Mouse (Mus musculus): ENCODE results near the gene Rb1. TPM values are rescaled to one million over a fixed set of nuclear protein-coding genes. Genes with fewer than 3 reads are reported as not detected.

Rb1 gene
- polyA plus RNA-seq, 1 experiment from 2014 or later, result 51.6 TPM

DNA sequence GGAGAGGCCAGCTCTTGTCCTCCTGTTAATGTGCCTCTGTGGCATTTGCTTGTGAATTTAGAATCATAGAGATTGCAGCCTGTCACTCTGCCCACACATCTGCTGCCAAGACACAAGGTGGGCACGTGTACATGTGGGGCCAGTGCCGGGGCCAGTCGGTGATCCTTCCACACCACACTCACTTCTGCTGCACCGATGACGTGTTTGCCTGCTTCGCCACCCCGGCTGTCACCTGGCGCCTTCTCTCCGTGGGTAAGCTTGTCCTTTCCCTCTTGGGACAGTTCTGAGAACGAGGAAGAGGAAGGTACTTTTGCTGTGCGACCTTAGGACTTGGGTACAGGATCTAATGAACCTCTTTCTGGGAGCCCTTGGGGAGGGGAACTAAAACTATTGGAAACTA, 152.0 kb downstream of the Rb1 start:
- Histone ChIP-seq H3K9ac (ENCODE audit: low read length) (no peak overlapping the region), H3K9me3 (ENCODE audit: control insufficient read depth, low read length) (no peaks in the 10 kb centered on the region), H3K4me1 (ENCODE audit: control insufficient read depth, insufficient read depth, low read length) (no peaks in the 10 kb centered on the region), H3K4me3 (ENCODE audit: low read depth, low read length) (no peak overlapping the region), H3K4me2 (ENCODE audit: low read depth) (no peak overlapping the region), H3K27me3 (ENCODE audit: control insufficient read depth, insufficient read depth, low read length) (no peaks in the 10 kb centered on the region), H3K27ac (ENCODE audit: low read depth, low read length) (no peak overlapping the region), H3K36me3 (ENCODE audit: control insufficient read depth, insufficient read depth, low read length) (peaks cover 14% of the 10 kb centered on the region)
- ATAC-seq (ENCODE audit: insufficient read depth, low FRiP score, low TSS enrichment) (no peak), DNase-seq (ENCODE audit: low spot score) (no peak)
- WGBS, result 95% methylated on average over 11 of the region's 11 CpGs

DNA sequence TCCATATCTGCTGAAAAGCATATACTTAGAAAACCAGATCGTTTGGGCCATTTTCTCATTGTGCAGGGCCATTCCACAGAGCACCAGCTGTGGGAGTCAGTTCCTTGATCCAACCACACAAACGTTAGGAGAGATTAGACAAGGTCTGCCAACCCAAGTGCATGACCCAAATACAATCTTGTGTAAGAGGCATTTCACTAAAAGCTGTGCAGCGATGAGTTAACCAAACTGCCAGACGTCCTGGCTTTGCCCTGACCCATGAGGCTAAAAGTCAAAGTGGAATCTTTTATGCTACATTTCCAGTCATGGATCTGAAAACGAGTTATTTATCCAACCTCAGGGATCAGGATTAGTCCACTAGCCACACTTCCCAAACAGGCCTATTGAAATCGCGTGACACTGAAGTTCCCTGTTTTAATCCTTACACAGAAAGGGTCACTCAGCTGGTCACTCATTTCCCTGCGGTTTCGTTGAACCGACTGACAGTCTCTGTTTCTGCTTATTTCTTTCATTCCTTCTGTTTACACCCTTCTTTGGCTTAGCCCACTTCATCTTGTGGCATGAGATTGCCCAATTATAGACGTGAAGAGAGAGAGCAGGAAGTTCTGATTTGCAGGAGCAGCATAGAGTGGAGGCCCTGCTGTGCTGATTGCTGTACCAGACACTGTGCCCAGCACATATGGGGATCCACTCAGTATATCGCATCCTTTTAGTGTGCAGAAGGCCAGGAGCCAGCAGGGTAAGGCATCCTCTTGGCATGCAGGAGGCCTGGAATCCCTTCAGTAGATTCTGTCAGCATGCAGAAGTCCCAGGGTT, 153.2 kb downstream of the Rb1 start:
- H3K9me3 ChIP-seq (ENCODE audit: control insufficient read depth, low read length), result no peaks in the 10 kb centered on the region
- no peak overlapping the region for H3K27ac ChIP-seq (ENCODE audit: low read depth, low read length)
- no peak overlapping the region for H3K9ac ChIP-seq (ENCODE audit: low read length)
- ATAC-seq (ENCODE audit: insufficient read depth, low FRiP score, low TSS enrichment) (no peak), DNase-seq (ENCODE audit: low spot score) (no peak)
- no peaks in the 10 kb centered on the region for H3K4me1 ChIP-seq (ENCODE audit: control insufficient read depth, insufficient read depth, low read length)
- 68% methylated on average over 12 of the region's 12 CpGs for WGBS
- no peaks in the 10 kb centered on the region for H3K27me3 ChIP-seq (ENCODE audit: control insufficient read depth, insufficient read depth, low read length)
- peaks cover 13% of the 10 kb centered on the region; the same call in 1 of the 2 replicates for H3K36me3 ChIP-seq (ENCODE audit: control insufficient read depth, insufficient read depth, low read length)
- no peak overlapping the region for H3K4me3 ChIP-seq (ENCODE audit: low read depth, low read length)
- no peak overlapping the region for H3K4me2 ChIP-seq (ENCODE audit: low read depth)

DNA sequence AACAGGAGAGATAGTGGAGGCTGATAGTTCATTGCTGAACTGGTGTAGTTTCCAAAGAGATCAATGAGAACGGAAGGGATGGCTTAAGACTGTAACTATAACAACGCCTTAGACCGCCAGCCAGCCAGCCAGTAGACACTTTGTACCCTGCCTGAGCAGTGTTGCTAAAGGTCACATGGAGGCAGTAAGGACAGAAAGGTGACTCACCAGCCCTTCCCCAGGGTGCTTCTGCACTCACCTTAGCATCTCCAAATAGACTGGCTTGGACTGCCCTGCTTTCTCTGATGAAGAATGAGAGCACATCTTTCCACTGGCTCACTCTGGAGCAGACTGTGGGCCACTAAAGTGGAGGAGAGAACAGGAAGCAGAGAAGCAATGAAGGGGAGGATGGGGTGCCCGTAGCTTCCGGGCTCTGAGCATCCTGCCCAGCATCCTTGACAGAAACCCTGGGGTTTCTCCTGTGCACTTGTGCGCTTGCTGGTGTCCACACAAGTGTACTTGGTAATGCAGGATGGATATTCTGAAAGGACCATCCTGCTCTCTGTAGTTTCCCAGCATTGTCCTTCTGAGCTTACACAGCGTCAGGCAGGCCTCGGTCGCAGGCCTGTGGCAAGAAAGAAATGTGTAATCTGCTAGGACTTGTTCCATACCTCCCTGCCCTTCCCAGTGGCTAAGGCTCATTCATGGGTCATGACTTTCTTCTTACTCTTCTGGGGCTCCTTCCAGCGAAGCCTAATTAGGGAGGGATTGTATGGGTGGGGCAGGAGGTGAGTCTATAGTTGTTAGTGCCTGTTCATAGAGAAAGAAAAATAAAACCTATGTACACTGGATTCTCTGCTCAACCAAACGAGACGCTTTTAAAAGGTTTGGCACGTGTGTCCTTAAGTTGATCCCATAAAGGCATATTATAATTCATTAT, 155.4 kb downstream of the Rb1 start:
- Histone ChIP-seq H3K9ac (ENCODE audit: low read length) (no peak overlapping the region), H3K27me3 (ENCODE audit: control insufficient read depth, insufficient read depth, low read length) (no peaks in the 10 kb centered on the region), H3K27ac (ENCODE audit: low read depth, low read length) (no peak overlapping the region), H3K36me3 (ENCODE audit: control insufficient read depth, insufficient read depth, low read length) (peaks cover 14% of the 10 kb centered on the region), H3K4me3 (ENCODE audit: low read depth, low read length) (no peak overlapping the region), H3K9me3 (ENCODE audit: control insufficient read depth, low read length) (no peaks in the 10 kb centered on the region), H3K4me2 (ENCODE audit: low read depth) (no peak overlapping the region), H3K4me1 (ENCODE audit: control insufficient read depth, insufficient read depth, low read length) (no peaks in the 10 kb centered on the region)
- no peak for ATAC-seq (ENCODE audit: insufficient read depth, low FRiP score, low TSS enrichment)
- DNase-seq (ENCODE audit: low spot score), result no peak
- WGBS, result 90% methylated on average over 13 of the region's 13 CpGs

DNA sequence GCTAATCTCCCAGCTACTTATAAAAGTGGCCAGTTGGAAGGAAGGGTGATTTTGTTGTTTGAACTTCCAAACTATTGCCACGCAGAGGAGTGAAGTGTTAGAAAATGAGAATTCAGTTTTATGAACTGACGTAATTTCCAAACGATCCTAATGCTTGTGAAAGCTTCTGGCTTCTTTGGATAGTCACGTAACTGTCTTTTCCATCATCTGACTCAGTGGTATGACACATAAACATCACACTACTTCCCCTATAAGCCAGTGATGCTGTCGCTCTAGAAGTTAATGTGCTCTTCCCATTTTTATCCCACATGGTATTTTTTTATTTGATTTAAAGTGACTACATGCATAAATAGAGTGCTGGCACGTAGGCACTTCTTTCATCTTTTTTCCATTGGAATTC, 157.0 kb downstream of the Rb1 start:
- H3K4me3 ChIP-seq (ENCODE audit: low read depth, low read length), result no peak overlapping the region
- ATAC-seq (ENCODE audit: insufficient read depth, low FRiP score, low TSS enrichment) (no peak), DNase-seq (ENCODE audit: low spot score) (no peak)
- H3K27ac ChIP-seq (ENCODE audit: low read depth, low read length), result no peak overlapping the region
- H3K4me2 ChIP-seq (ENCODE audit: low read depth), result no peak overlapping the region
- H3K9ac ChIP-seq (ENCODE audit: low read length), result no peak overlapping the region
- no peaks in the 10 kb centered on the region for H3K4me1 ChIP-seq (ENCODE audit: control insufficient read depth, insufficient read depth, low read length)
- no peaks in the 10 kb centered on the region for H3K9me3 ChIP-seq (ENCODE audit: control insufficient read depth, low read length)
- H3K27me3 ChIP-seq (ENCODE audit: control insufficient read depth, insufficient read depth, low read length), result no peaks in the 10 kb centered on the region
- H3K36me3 ChIP-seq (ENCODE audit: control insufficient read depth, insufficient read depth, low read length), result peaks cover 16% of the 10 kb centered on the region
- 95% methylated on average over 6 of the region's 6 CpGs for WGBS

DNA sequence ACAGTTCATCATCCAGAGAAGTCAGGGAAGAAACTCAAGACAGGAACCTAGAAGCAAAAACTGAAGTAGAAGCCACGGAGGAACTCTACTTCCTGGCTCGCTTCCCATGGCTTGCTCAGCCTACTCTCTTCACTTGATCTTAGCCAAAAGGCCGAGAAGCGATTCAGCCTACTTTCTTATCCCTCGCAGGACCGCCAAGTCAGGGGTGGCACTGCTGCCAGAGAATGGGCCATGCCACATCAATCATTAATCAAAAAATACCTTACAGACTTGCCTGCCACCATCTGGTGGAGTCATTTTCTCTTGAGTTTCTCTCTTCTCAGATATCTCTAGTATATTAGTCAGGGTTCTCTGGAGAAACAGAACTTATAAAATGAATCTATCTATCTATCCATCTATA, 160.5 kb downstream of the Rb1 start:
- ATAC-seq (ENCODE audit: insufficient read depth, low FRiP score, low TSS enrichment) (no peak), DNase-seq (ENCODE audit: low spot score) (no peak)
- H3K4me3 ChIP-seq (ENCODE audit: low read depth, low read length), result no peak overlapping the region
- no peaks in the 10 kb centered on the region for H3K9me3 ChIP-seq (ENCODE audit: control insufficient read depth, low read length)
- no peaks in the 10 kb centered on the region for H3K27me3 ChIP-seq (ENCODE audit: control insufficient read depth, insufficient read depth, low read length)
- no peak overlapping the region for H3K4me2 ChIP-seq (ENCODE audit: low read depth)
- H3K4me1 ChIP-seq (ENCODE audit: control insufficient read depth, insufficient read depth, low read length), result no peaks in the 10 kb centered on the region
- no peak overlapping the region for H3K27ac ChIP-seq (ENCODE audit: low read depth, low read length)
- H3K9ac ChIP-seq (ENCODE audit: low read length), result no peak overlapping the region
- peaks cover 15% of the 10 kb centered on the region for H3K36me3 ChIP-seq (ENCODE audit: control insufficient read depth, insufficient read depth, low read length)
- 93% methylated on average over 6 of the region's 6 CpGs for WGBS

DNA sequence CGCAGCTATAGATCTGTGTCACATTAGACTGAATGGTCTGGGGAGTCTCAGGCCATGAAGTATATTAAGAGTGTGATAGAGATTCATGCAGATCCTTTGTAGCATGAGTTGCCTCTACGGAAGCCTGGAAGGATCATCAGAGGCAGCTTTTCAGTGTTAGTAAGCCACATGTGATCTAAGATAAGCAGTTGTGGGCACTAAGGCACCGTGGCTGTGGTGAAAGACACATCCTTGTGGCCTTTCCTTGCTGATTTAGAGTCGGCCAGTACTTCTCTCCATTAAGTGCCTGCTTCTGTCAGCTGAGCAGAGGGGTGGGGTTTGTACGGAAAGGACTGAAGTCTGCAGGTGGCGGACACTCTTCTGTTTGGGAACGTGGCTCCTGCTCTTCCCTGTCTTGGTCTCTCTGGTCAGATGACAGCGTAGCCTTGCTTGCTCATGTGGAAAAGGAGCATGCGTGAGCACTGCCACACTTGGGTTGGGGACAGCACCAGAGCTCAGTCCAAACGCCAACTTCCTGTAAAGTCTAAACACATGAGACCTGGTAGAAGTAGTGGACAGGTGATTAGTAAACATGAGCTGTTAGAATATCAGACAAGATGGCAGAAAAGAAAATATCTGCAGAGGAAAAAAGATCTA, 162.1 kb downstream of the Rb1 start:
- H3K4me3 ChIP-seq (ENCODE audit: low read depth, low read length), result no peak overlapping the region
- H3K9me3 ChIP-seq (ENCODE audit: control insufficient read depth, low read length), result no peaks in the 10 kb centered on the region
- no peak overlapping the region for H3K27ac ChIP-seq (ENCODE audit: low read depth, low read length)
- no peaks in the 10 kb centered on the region for H3K4me1 ChIP-seq (ENCODE audit: control insufficient read depth, insufficient read depth, low read length)
- ATAC-seq (ENCODE audit: insufficient read depth, low FRiP score, low TSS enrichment), result no peak
- 91% methylated on average over 10 of the region's 10 CpGs for WGBS
- H3K4me2 ChIP-seq (ENCODE audit: low read depth), result no peak overlapping the region
- no peak for DNase-seq (ENCODE audit: low spot score)
- peaks cover 15% of the 10 kb centered on the region for H3K36me3 ChIP-seq (ENCODE audit: control insufficient read depth, insufficient read depth, low read length)
- H3K9ac ChIP-seq (ENCODE audit: low read length), result no peak overlapping the region
- H3K27me3 ChIP-seq (ENCODE audit: control insufficient read depth, insufficient read depth, low read length), result no peaks in the 10 kb centered on the region

DNA sequence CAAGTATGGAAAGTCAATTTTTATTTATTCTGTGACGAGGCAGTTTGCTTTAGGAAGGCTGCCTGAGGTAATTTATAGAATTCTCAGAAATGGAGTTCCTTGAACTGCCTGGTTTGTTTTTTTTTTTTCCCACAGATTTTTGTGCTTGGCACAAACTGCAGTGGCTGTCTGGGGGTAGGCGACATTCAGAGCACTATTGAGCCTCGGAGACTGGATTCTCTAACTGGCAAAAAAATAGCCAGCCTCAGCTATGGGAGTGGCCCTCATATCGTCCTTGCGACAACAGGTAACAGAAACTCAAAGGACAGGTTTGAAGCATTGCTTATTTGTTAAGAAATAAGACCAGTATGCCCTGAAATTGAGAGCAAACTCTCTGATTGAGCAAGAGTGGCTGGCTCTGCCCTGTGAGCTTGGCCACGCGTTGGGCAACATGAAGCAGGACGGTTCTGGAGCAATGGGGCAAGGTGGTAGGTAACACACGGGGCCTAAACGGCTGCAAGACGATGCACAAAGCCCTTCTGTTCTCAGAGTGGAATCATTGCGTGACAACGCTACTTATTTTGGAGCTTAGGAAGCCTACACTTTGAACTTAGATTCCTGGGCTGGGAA, 163.3 kb downstream of the Rb1 start:
- Histone ChIP-seq H3K9ac (ENCODE audit: low read length) (no peak overlapping the region), H3K36me3 (ENCODE audit: control insufficient read depth, insufficient read depth, low read length) (peaks cover 15% of the 10 kb centered on the region), H3K9me3 (ENCODE audit: control insufficient read depth, low read length) (no peaks in the 10 kb centered on the region), H3K4me2 (ENCODE audit: low read depth) (no peak overlapping the region), H3K27me3 (ENCODE audit: control insufficient read depth, insufficient read depth, low read length) (no peaks in the 10 kb centered on the region), H3K27ac (ENCODE audit: low read depth, low read length) (no peak overlapping the region), H3K4me1 (ENCODE audit: control insufficient read depth, insufficient read depth, low read length) (no peaks in the 10 kb centered on the region), H3K4me3 (ENCODE audit: low read depth, low read length) (no peak overlapping the region)
- DNase-seq (ENCODE audit: low spot score) (no peak), ATAC-seq (ENCODE audit: insufficient read depth, low FRiP score, low TSS enrichment) (no peak)
- WGBS, result 91% methylated on average over 13 of the region's 13 CpGs

DNA sequence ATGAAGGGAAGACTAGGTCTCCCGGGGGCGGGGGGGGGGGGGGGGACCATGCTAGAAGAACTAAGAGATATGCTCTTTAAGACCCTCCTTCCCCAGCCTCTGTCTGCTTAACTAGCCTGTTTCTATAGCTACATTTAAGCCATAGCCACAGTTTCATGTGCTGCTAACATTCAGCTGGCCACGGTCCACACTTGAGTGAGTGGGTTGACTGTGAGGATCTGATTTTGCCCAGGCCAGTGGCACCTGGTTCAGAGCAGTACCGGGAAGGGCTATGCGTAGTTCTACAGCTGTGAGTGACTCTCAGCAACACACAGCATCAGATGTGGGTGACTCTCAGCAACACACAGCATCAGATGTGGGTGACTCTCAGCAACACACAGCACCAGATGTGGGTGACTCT, 164.3 kb downstream of the Rb1 start:
- peaks cover 13% of the 10 kb centered on the region for H3K36me3 ChIP-seq (ENCODE audit: control insufficient read depth, insufficient read depth, low read length)
- H3K9me3 ChIP-seq (ENCODE audit: control insufficient read depth, low read length), result no peaks in the 10 kb centered on the region
- H3K27ac ChIP-seq (ENCODE audit: low read depth, low read length), result no peak overlapping the region
- no peak overlapping the region for H3K9ac ChIP-seq (ENCODE audit: low read length)
- H3K27me3 ChIP-seq (ENCODE audit: control insufficient read depth, insufficient read depth, low read length), result no peaks in the 10 kb centered on the region
- no peak overlapping the region for H3K4me2 ChIP-seq (ENCODE audit: low read depth)
- ATAC-seq (ENCODE audit: insufficient read depth, low FRiP score, low TSS enrichment) (no peak), DNase-seq (ENCODE audit: low spot score) (no peak)
- H3K4me3 ChIP-seq (ENCODE audit: low read depth, low read length), result no peak overlapping the region
- 94% methylated on average over 4 of the region's 5 CpGs for WGBS
- no peaks in the 10 kb centered on the region for H3K4me1 ChIP-seq (ENCODE audit: control insufficient read depth, insufficient read depth, low read length)
